Mouse (Mus musculus): ENCODE results near the gene Zfp738. TPM values are rescaled to one million over a fixed set of nuclear protein-coding genes. Genes with fewer than 3 reads are reported as not detected.
"Not testable (repeated sequence)": the region's sequence is repeated elsewhere in the genome, so short reads cannot be mapped to it uniquely, and the experiment has no call there.

The Zfp738 gene
- polyA plus RNA-seq, 1 experiment from 2014 or later = 11.8 TPM

DNA sequence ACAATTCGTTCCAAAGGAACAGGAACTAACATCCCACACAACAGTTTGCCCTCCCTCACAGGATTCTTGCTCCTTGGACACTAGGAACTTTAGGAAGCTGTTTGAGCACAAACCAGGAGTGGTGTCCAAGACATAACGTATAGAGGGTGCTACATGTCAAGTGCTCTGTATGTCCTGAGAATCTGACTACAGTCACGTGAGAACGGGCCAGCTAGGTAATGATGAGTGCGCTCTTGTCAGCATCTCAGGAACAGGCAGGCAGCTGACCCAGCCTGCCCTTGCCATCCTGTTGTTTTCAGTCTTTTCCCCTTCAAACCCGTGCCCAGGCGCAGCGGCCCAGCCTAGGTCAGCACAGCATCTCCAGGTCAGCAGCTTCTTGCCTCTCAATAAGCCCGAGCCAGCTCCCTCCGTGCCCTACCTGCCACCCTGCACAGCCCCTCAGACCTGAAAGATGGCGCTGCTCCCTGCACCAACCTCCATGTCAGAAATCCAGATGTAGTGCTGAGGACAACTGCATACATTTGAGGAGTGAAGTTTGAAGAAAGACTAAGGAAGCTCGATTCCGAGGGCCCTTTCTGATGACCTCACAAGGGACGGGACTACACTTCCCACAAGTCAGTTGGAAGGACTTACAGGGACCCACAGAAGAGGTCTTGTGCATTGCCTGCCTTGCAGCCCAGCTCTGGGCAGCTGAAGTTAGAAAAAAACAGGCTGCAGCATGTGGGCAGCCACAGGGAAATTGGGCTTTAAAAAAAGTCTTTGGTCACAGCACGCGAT lies 3.7 kb downstream of the Zfp738 start:
- peak overlapping the region; percentile 67 for H3K4me3 ChIP-seq (ENCODE audit: low read depth, low read length)

DNA sequence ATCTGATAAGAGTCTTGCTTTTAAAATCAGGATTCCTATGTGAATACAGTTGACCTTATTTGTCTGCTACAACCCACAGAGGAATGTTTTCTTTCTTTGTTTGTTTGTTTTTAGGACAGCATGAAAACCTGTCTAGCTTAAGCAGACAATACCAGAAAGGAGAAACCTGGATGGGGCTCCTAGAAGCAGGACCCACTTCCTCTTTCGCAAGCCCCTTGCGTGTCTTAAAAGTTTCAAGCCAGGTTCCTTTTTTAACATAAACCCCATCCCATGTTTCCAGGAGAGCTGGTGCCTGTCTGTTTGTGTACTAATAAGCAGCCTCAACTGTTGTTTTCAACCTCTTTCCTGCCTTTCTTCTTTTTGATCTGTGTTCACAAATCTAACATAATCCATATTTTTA lies 12.0 kb downstream of the Zfp738 start:
- WGBS = 87% methylated on average over 2 of the region's 2 CpGs
- H3K4me1 ChIP-seq (ENCODE audit: control insufficient read depth, insufficient read depth, low read length) = no peaks in the 10 kb centered on the region
- ATAC-seq (replicated peaks; ENCODE audit: insufficient number of reproducible peaks, low FRiP score, low TSS enrichment, low read depth) (no peak), DNase-seq (ENCODE audit: low spot score) (no peak)
- no peaks in the 10 kb centered on the region for H3K36me3 ChIP-seq (replicated peaks; ENCODE audit: control insufficient read depth, insufficient read depth, low read depth, low read length)
- H3K27ac ChIP-seq (replicated peaks; ENCODE audit: low read depth, low read length) = no peak overlapping the region
- H3K9me3 ChIP-seq (replicated peaks; ENCODE audit: control insufficient read depth, low read length) = no peaks in the 10 kb centered on the region
- H3K4me2 ChIP-seq (ENCODE audit: low read depth, low read length) = no peak overlapping the region
- H3K4me3 ChIP-seq (ENCODE audit: low read depth, low read length) = no peak overlapping the region
- H3K9ac ChIP-seq (replicated peaks; ENCODE audit: low read length) = no peak overlapping the region
- no peaks in the 10 kb centered on the region for H3K27me3 ChIP-seq (ENCODE audit: control insufficient read depth, insufficient read depth, low read length)

More for the DNA sequence above, 3.7 kb downstream of the Zfp738 start:
- not testable (repeated sequence) for H3K27me3 ChIP-seq (ENCODE audit: control insufficient read depth, insufficient read depth, low read length); H3K36me3 ChIP-seq (replicated peaks; ENCODE audit: control insufficient read depth, insufficient read depth, low read depth, low read length); H3K4me1 ChIP-seq (ENCODE audit: control insufficient read depth, insufficient read depth, low read length); H3K9me3 ChIP-seq (replicated peaks; ENCODE audit: control insufficient read depth, low read length); H3K27ac ChIP-seq (replicated peaks; ENCODE audit: low read depth, low read length)
- Histone ChIP-seq H3K9ac (replicated peaks; ENCODE audit: low read length) (peak overlapping the region; percentile 75), H3K4me2 (ENCODE audit: low read depth, low read length) (peak overlapping the region; percentile 48)
- ATAC-seq (replicated peaks; ENCODE audit: insufficient number of reproducible peaks, low FRiP score, low TSS enrichment, low read depth) (peak; percentile 100), DNase-seq (ENCODE audit: low spot score) (peak; percentile 93)
- WGBS = 13% methylated on average over 16 of the region's 16 CpGs

DNA sequence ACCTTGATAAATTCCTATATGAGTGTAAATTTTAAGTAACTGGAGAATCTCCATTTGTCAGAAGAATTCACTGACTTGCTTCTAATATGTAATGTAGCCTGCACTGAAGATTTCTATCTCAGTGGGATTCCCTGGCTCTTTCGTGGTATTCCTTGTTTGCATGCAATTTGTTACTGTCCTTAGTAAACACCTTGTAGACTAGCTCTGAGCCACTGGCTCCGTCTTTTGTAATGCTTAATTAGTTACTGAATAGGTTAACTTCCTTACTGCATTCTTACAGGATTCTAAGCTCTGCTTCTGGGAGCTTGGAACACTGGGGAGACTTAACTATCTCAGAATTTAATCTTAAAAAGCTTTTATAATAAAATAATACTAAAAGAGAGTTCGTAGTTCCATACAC lies 34.4 kb downstream of the Zfp738 start:
- Histone ChIP-seq H3K27me3 (ENCODE audit: control insufficient read depth, insufficient read depth, low read length) (no peaks in the 10 kb centered on the region), H3K4me2 (ENCODE audit: low read depth, low read length) (no peak overlapping the region), H3K9me3 (replicated peaks; ENCODE audit: control insufficient read depth, low read length) (no peaks in the 10 kb centered on the region), H3K9ac (replicated peaks; ENCODE audit: low read length) (no peak overlapping the region), H3K4me3 (ENCODE audit: low read depth, low read length) (no peak overlapping the region), H3K27ac (replicated peaks; ENCODE audit: low read depth, low read length) (no peak overlapping the region), H3K4me1 (ENCODE audit: control insufficient read depth, insufficient read depth, low read length) (no peaks in the 10 kb centered on the region), H3K36me3 (replicated peaks; ENCODE audit: control insufficient read depth, insufficient read depth, low read depth, low read length) (no peaks in the 10 kb centered on the region)
- ATAC-seq (replicated peaks; ENCODE audit: insufficient number of reproducible peaks, low FRiP score, low TSS enrichment, low read depth) (no peak), DNase-seq (ENCODE audit: low spot score) (no peak)
- WGBS = 47% methylated on average over 3 of the region's 3 CpGs

DNA sequence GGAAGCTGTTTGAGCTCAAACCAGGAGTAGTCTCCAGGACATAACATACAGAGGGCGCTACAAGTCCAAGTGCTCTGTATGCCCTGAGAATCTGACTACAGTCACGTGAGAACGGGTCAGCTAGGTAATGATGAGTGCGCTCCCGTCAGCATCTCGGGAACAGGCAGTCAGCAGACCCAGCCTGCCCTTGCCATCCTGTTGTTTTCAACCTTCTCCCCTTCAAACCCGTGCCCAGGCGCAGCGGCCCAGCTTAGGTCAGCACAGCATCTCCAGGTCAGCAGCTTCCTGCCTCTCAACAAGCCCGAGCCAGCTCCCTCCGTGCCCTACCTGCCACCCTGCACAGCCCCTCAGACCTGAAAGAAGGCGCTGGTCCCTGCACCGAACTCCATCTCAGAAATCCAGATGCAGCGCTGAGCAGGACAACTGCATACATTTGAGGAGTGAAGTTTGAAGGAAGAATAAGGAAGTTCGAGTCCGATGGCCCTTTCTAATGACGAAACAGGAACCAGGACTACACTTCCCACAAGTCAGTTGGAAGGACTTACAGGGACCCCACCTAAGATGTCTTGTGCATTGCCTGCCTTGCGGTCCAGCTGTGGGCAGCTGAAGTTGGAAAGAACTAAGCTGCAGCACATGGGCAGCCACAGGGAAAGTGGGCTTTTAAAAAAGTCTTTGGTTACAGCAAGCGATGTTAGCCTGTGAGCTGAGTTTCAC lies 49.4 kb downstream of the Zfp738 start, which contains the start of the genes Gm49345 and Zfp729a:
Gm49345 (minus strand) TSS at position 476 of the 714 bp plus-strand sequence.
Zfp729a (minus strand) TSS at position 498 of the 714 bp plus-strand sequence.
- H3K27ac ChIP-seq (replicated peaks; ENCODE audit: low read depth, low read length) = no peak within 1 kb of the TSS

DNA sequence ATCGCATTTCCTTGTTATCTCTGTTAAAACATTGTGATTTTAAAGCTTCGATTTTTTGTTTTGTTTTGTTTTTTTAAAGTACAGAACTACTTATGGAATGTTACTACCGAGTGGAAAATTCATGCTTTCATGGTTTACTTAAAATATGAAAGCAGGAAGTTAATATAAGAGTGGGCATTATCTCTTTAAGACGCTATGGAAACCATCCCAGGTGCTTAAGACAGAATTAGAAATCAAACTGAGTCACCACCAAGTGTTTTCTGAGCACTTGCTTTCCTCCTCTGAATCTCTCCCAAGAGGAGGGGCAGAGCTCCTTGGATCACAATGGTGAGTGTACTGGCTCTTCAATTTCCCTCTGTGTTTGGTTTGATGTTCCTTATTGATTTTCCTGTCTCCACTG lies 76.8 kb downstream of the Zfp738 start:
- Histone ChIP-seq H3K27me3 (ENCODE audit: control insufficient read depth, insufficient read depth, low read length) (no peaks in the 10 kb centered on the region), H3K9me3 (replicated peaks; ENCODE audit: control insufficient read depth, low read length) (no peaks in the 10 kb centered on the region), H3K36me3 (replicated peaks; ENCODE audit: control insufficient read depth, insufficient read depth, low read depth, low read length) (no peaks in the 10 kb centered on the region), H3K4me1 (ENCODE audit: control insufficient read depth, insufficient read depth, low read length) (no peaks in the 10 kb centered on the region), H3K9ac (replicated peaks; ENCODE audit: low read length) (no peak overlapping the region), H3K4me2 (ENCODE audit: low read depth, low read length) (no peak overlapping the region), H3K4me3 (ENCODE audit: low read depth, low read length) (no peak overlapping the region), H3K27ac (replicated peaks; ENCODE audit: low read depth, low read length) (no peak overlapping the region)
- 94% methylated on average over 4 of the region's 4 CpGs for WGBS
- ATAC-seq (replicated peaks; ENCODE audit: insufficient number of reproducible peaks, low FRiP score, low TSS enrichment, low read depth) (no peak), DNase-seq (ENCODE audit: low spot score) (no peak)

More for the DNA sequence above, 49.4 kb downstream of the Zfp738 start, which contains the start of the genes Gm49345 and Zfp729a:
- under 1% methylated on average over 19 of the region's 19 CpGs for WGBS
- Histone ChIP-seq H3K27me3 (ENCODE audit: control insufficient read depth, insufficient read depth, low read length) (no peaks in the 10 kb centered on the region), H3K36me3 (replicated peaks; ENCODE audit: control insufficient read depth, insufficient read depth, low read depth, low read length) (no peaks in the 10 kb centered on the region), H3K9ac (replicated peaks; ENCODE audit: low read length) (peak within 1 kb of the TSS; percentile 64), H3K4me1 (ENCODE audit: control insufficient read depth, insufficient read depth, low read length) (no peaks in the 10 kb centered on the region), H3K4me3 (ENCODE audit: low read depth, low read length) (peak within 1 kb of the TSS; percentile 51), H3K9me3 (replicated peaks; ENCODE audit: control insufficient read depth, low read length) (no peaks in the 10 kb centered on the region), H3K4me2 (ENCODE audit: low read depth, low read length) (peak within 1 kb of the TSS; percentile 30)
- peak; percentile 92 for DNase-seq (ENCODE audit: low spot score)
- ATAC-seq (replicated peaks; ENCODE audit: insufficient number of reproducible peaks, low FRiP score, low TSS enrichment, low read depth) = peak; percentile 99

DNA sequence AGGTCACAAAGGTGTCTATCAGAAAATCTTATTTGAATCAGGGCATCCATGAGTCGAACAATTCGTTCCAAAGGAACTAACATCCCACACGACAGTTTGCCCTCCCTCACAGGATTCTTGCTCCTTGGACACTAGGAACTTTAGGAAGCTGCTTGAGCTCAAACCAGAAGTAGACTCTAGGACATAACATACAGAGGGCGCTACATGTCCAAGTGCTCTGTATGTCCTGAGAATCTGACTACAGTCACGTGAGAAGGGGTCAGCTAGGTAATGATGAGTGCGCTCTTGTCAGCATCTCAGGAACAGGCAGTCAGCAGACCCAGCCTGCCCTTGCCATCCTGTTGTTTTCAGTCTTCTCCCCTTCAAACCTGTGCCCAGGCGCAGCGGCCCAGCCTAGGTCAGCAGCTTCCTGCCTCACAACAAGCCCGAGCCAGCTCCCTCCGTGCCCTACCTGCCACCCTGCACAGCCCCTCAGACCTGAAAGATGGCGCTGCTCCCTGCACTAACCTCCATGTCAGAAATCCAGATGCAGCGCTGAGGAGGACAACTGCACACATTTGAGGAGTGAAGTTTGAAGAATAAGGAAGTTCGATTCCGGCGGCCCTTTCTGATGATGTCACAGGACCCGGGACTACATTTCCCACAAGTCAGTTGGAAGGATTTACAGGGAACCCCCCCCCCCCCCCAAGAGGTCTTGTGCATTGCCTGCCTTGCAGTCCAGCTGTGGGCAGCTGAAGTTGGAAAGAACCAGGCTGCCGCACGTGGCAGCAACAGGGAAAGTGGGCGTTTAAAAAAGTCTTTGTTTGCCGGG lies 77.6 kb downstream of the Zfp738 start, which contains the start of gene Zfp729b:
Zfp729b (minus strand) TSS at position 642 of the 811 bp plus-strand sequence.
- Histone ChIP-seq H3K4me1 (ENCODE audit: control insufficient read depth, insufficient read depth, low read length) (no peaks in the 10 kb centered on the region), H3K27me3 (ENCODE audit: control insufficient read depth, insufficient read depth, low read length) (no peaks in the 10 kb centered on the region), H3K36me3 (replicated peaks; ENCODE audit: control insufficient read depth, insufficient read depth, low read depth, low read length) (no peaks in the 10 kb centered on the region), H3K27ac (replicated peaks; ENCODE audit: low read depth, low read length) (no peak within 1 kb of the TSS), H3K9ac (replicated peaks; ENCODE audit: low read length) (peak within 1 kb of the TSS; percentile 68), H3K4me2 (ENCODE audit: low read depth, low read length) (peak within 1 kb of the TSS; percentile 37), H3K9me3 (replicated peaks; ENCODE audit: control insufficient read depth, low read length) (no peaks in the 10 kb centered on the region), H3K4me3 (ENCODE audit: low read depth, low read length) (peak within 1 kb of the TSS; percentile 53)
- ATAC-seq (replicated peaks; ENCODE audit: insufficient number of reproducible peaks, low FRiP score, low TSS enrichment, low read depth) (peak; percentile 95), DNase-seq (ENCODE audit: low spot score) (peak; percentile 91)
- WGBS = 2% methylated on average over 20 of the region's 20 CpGs
